Mouse (Mus musculus): ENCODE results near the gene Rnf186. TPM values are rescaled to one million over a fixed set of nuclear protein-coding genes. Genes with fewer than 3 reads are reported as not detected.

Rnf186 gene
- total and polyA plus RNA-seq, 2 experiments from 2014 or later: not detected

GRCm38 (mm10) chr4:138938495-138939269 is 28.2 kb upstream of the Rnf186 start:
- WGBS: 73% methylated on average over 10 of the region's 10 CpGs
- no peak for DNase-seq
- H3K27me3 ChIP-seq (ENCODE audit: insufficient read depth, low read length): no peaks in the 10 kb centered on the region
- H3K27ac ChIP-seq (ENCODE audit: low read depth, low read length): no peak overlapping the region
- TF ChIP-seq CTCF (IDR thresholded peaks at IDR 0.05; ENCODE audit: low read depth): no peak
- H3K9ac ChIP-seq: no peak overlapping the region
- ATAC-seq: no peak
- no peaks in the 10 kb centered on the region for H3K36me3 ChIP-seq (ENCODE audit: insufficient read depth)
- H3K4me2 ChIP-seq (ENCODE audit: low read depth): no peak overlapping the region
- H3K4me3 ChIP-seq (ENCODE audit: low read depth, low read length): no peak overlapping the region
- no peaks in the 10 kb centered on the region for H3K9me3 ChIP-seq (ENCODE audit: low read length)
- no peaks in the 10 kb centered on the region for H3K4me1 ChIP-seq (ENCODE audit: insufficient read depth)

DNA sequence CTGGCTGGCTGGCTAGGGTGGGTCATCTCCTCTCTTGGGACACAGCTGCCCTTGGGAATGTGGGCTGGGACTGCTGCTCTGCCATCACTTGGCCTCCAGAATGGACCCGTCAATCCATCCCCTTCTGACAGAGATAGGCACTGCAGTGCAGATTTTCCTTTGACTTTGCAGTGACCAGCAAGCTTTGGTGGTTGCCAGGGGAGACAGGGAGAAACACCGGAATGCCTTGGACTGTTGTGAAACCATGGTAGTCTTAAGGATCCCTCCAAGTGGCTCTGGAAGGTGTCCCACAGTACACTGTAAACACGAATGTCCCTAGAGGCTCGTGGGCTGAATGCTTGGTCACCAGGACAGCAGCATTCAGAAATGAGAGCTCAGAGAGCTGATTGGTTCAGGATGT is 27.4 kb upstream of the Rnf186 start:
- H3K36me3 ChIP-seq (ENCODE audit: insufficient read depth): no peaks in the 10 kb centered on the region
- H3K4me2 ChIP-seq (ENCODE audit: low read depth): no peak overlapping the region
- 61% methylated on average over 4 of the region's 4 CpGs for WGBS
- H3K27me3 ChIP-seq (ENCODE audit: insufficient read depth, low read length): no peaks in the 10 kb centered on the region
- no peak for TF ChIP-seq CTCF (IDR thresholded peaks at IDR 0.05; ENCODE audit: low read depth)
- H3K9ac ChIP-seq: no peak overlapping the region
- DNase-seq: no peak
- no peaks in the 10 kb centered on the region for H3K4me1 ChIP-seq (ENCODE audit: insufficient read depth)
- no peaks in the 10 kb centered on the region for H3K9me3 ChIP-seq (ENCODE audit: low read length)
- no peak overlapping the region for H3K4me3 ChIP-seq (ENCODE audit: low read depth, low read length)
- ATAC-seq: no peak
- no peak overlapping the region for H3K27ac ChIP-seq (ENCODE audit: low read depth, low read length)

DNA sequence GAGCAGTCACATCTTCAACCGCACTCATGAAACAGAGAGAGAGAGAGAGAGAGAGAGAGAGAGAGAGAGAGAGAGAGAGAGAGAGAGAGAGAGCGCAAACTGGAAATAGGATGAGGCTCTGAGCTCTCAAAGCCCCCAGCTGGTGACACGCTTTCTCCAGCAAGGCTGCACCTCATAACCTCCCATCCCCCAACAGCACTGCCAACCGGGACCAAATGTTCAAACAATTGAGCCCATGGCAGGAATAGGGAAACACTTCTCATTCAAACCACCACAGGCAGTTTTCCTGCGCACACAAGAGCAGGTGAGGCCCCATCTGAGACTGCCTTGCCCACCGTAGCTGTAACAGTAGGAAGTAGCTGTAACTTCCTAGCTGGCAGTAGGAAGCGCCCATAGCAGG is 25.5 kb upstream of the Rnf186 start:
- H3K27ac ChIP-seq (ENCODE audit: low read depth, low read length): no peak overlapping the region
- no peak for TF ChIP-seq CTCF (IDR thresholded peaks at IDR 0.05; ENCODE audit: low read depth)
- WGBS: 30% methylated on average over 7 of the region's 7 CpGs
- H3K4me2 ChIP-seq (ENCODE audit: low read depth): no peak overlapping the region
- no peaks in the 10 kb centered on the region for H3K27me3 ChIP-seq (ENCODE audit: insufficient read depth, low read length)
- no peak for DNase-seq
- H3K9me3 ChIP-seq (ENCODE audit: low read length): no peaks in the 10 kb centered on the region
- H3K4me3 ChIP-seq (ENCODE audit: low read depth, low read length): no peak overlapping the region
- no peak for ATAC-seq
- H3K9ac ChIP-seq: no peak overlapping the region
- no peaks in the 10 kb centered on the region for H3K4me1 ChIP-seq (ENCODE audit: insufficient read depth)
- H3K36me3 ChIP-seq (ENCODE audit: insufficient read depth): no peaks in the 10 kb centered on the region

GRCm38 (mm10) chr4:138941966-138942365 is 24.9 kb upstream of the Rnf186 start:
- Histone ChIP-seq H3K36me3 (ENCODE audit: insufficient read depth) (no peaks in the 10 kb centered on the region), H3K27ac (ENCODE audit: low read depth, low read length) (no peak overlapping the region), H3K4me3 (ENCODE audit: low read depth, low read length) (no peak overlapping the region), H3K27me3 (ENCODE audit: insufficient read depth, low read length) (no peaks in the 10 kb centered on the region), H3K9ac (no peak overlapping the region), H3K4me1 (ENCODE audit: insufficient read depth) (no peaks in the 10 kb centered on the region), H3K9me3 (ENCODE audit: low read length) (no peaks in the 10 kb centered on the region), H3K4me2 (ENCODE audit: low read depth) (no peak overlapping the region)
- TF ChIP-seq CTCF (IDR thresholded peaks at IDR 0.05; ENCODE audit: low read depth): no peak
- no peak for ATAC-seq
- DNase-seq: no peak
- WGBS: 63% methylated on average over 6 of the region's 6 CpGs

DNA sequence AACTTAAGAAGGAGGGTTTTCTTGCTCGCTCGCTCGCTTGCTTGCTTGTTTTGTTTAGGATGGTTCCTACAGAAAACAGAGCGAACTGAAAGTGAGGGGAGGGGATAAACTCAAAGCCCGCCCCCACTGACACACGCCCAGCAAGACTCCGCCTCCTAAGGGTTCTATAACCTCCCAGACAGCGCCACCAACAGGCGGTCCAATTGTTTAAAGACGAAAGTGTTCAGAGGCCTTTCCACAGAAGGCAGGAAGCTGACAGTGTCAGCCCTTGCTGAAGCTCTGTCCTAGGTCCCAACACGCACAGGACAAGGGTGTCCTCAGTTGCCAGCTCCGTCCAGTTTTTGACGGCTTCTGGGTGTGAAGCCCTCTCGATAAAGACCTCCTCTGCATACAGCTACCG is 23.2 kb upstream of the Rnf186 start:
- H3K27ac ChIP-seq (ENCODE audit: low read depth, low read length): no peak overlapping the region
- 27% methylated on average over 15 of the region's 15 CpGs for WGBS
- H3K9me3 ChIP-seq (ENCODE audit: low read length): no peaks in the 10 kb centered on the region
- no peak overlapping the region for H3K4me3 ChIP-seq (ENCODE audit: low read depth, low read length)
- DNase-seq (peak; percentile 61), ATAC-seq (peak; percentile 27; the same call in 1 of the 2 replicates)
- no peaks in the 10 kb centered on the region for H3K27me3 ChIP-seq (ENCODE audit: insufficient read depth, low read length)
- peak; percentile 57 for TF ChIP-seq CTCF (IDR thresholded peaks at IDR 0.05; ENCODE audit: low read depth)
- no peak overlapping the region for H3K9ac ChIP-seq
- no peak overlapping the region for H3K4me2 ChIP-seq (ENCODE audit: low read depth)
- H3K36me3 ChIP-seq (ENCODE audit: insufficient read depth): no peaks in the 10 kb centered on the region
- no peaks in the 10 kb centered on the region for H3K4me1 ChIP-seq (ENCODE audit: insufficient read depth)

DNA sequence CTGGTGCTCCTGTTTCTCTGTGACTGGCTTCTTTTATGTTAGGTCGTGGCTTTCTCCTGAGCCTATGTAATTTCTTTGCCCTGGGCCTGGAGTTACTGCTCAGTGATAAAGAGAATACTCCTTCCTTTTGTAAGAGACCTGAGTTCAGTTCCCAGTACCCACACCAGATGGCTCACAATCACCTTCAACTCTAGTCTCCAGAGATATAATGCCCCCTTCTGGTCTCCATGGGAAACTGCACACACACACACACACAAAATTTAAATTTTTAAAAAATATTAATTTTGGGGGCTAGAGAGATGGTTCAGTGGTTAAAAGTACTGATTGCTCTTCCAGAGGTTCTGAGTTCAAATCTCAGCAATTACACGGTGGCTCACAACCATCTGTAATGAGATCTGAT is 18.7 kb upstream of the Rnf186 start:
- WGBS: 91% methylated on average over 2 of the region's 2 CpGs
- TF ChIP-seq CTCF (IDR thresholded peaks at IDR 0.05; ENCODE audit: low read depth): no peak
- no peak for DNase-seq
- Histone ChIP-seq H3K36me3 (ENCODE audit: insufficient read depth) (no peaks in the 10 kb centered on the region), H3K9me3 (ENCODE audit: low read length) (no peaks in the 10 kb centered on the region), H3K4me2 (ENCODE audit: low read depth) (no peak overlapping the region), H3K4me3 (ENCODE audit: low read depth, low read length) (no peak overlapping the region), H3K4me1 (ENCODE audit: insufficient read depth) (no peaks in the 10 kb centered on the region), H3K9ac (no peak overlapping the region), H3K27me3 (ENCODE audit: insufficient read depth, low read length) (no peaks in the 10 kb centered on the region), H3K27ac (ENCODE audit: low read depth, low read length) (no peak overlapping the region)
- no peak for ATAC-seq

DNA sequence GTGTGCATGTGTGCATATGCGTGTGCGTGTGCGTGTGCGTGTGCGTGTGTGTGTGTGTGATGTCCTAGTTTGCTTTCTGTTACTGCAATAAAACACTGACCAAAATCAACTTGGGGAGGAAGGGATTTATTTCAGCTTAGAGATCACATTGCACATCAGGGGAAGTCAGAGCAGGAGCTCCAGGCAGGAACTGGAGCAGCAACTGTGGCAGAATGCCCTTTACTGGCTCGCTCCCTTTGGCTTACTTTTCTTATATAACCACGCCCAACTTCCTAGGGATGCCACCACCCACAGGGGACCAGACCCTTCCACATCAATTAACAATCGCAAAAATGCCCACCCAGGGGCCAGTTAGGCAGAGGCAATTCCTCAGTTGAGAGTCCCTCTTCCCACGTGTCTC is 8.3 kb upstream of the Rnf186 start:
- Histone ChIP-seq H3K36me3 (ENCODE audit: insufficient read depth) (no peaks in the 10 kb centered on the region), H3K9ac (no peak overlapping the region), H3K9me3 (ENCODE audit: low read length) (no peaks in the 10 kb centered on the region), H3K27me3 (ENCODE audit: insufficient read depth, low read length) (no peaks in the 10 kb centered on the region), H3K27ac (ENCODE audit: low read depth, low read length) (no peak overlapping the region), H3K4me2 (ENCODE audit: low read depth) (no peak overlapping the region), H3K4me3 (ENCODE audit: low read depth, low read length) (no peak overlapping the region), H3K4me1 (ENCODE audit: insufficient read depth) (no peaks in the 10 kb centered on the region)
- TF ChIP-seq CTCF (IDR thresholded peaks at IDR 0.05; ENCODE audit: low read depth): no peak
- WGBS: 83% methylated on average over 9 of the region's 9 CpGs
- ATAC-seq (no peak), DNase-seq (no peak)

Measured in forebrain, postnatal 0 days (tissue).